In genomic region chr14:55681160-55682117, GRCm38 (mm10) we compare ENCODE assay signal across 1 mouse cellular context.
TF ChIP-seq lines count a peak whose summit lies in the region.

Gene Tinf2, minus strand, starts transcription at chr14:55681820.

TF ChIP-seq in MEL, 35 proteins besides CTCF, POLR2A, EP300 and RAD21 (continued from another document):
- TF ChIP-seq KAT2A (conservative IDR thresholded peaks at IDR 0.05; ENCODE audit: low read depth, low read length) = no peak; the same call in 1 of the 2 replicates
- peak; percentile 37; the same call in 1 of the 2 replicates for TF ChIP-seq TCF12 (IDR thresholded peaks at IDR 0.05; ENCODE audit: low read depth, low read length)
- no peak for TF ChIP-seq MYB (IDR thresholded peaks at IDR 0.05; ENCODE audit: low read depth, low read length)
- TF ChIP-seq CHD1 (IDR thresholded peaks at IDR 0.05; ENCODE audit: low read depth, low read length) = no peak
- peak; percentile 87 for TF ChIP-seq E2F4 (IDR thresholded peaks at IDR 0.05; ENCODE audit: borderline replicate concordance, low read depth, low read length)
- TF ChIP-seq USF1 (IDR thresholded peaks at IDR 0.05; ENCODE audit: low read depth, low read length) = peak; percentile 48; the same call in 1 of the 2 replicates
